Comparison of ENCODE assay signal across 21 mouse cellular contexts in the genomic region with DNA sequence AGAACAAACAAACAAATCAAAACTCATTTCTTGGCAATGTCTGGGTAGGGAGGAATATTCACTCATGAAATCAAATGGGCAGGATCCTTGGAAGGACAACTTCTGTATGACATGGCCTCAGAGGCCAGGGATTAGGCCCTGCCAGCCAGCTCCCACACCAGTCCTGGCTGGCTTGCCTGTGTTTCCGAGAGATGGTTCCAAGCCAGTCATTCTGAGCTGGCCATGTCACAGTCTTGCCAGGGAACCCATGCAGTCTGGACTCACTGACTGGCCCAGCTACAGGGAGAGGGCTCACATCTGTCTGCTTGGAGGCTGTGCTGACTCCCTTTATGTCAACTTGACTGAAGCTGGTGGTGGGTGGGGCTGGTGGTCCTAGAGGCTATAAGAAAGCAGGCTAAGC. TPM values are rescaled to one million over a fixed set of nuclear protein-coding genes. Genes with fewer than 3 reads are reported as not detected.
A peak's percentile ranks its signal among the peaks of the same experiment; 100 is the strongest.
DNase-seq lines count a peak whose midpoint lies in the region; TF ChIP-seq lines count a peak whose summit lies in the region.
"Had no signal": no experiment of that assay in that cellular context is flagged by ENCODE, and none has a peak within 500 bp of the region (broad histone marks: within the 10 kb centered on the region; RNA-seq: fewer than 3 reads in every experiment).

No protein-coding gene starts in this region.

- TF ChIP-seq POLR2A in heart, adult 2 months (IDR thresholded peaks at IDR 0.05; ENCODE audit: insufficient read depth, low read depth, low read length): no peak

- H3K27me3 ChIP-seq in heart, adult 2 months (ENCODE audit: control insufficient read depth, insufficient read depth, low read length): no peaks in the 10 kb centered on the region
- H3K27me3 ChIP-seq: limb, embryonic 15.5 days; stomach, embryonic 15.5 days had no signal

- 0 out of 2 replicates have a peak, but pooled peaks have one; percentile 33 for TF ChIP-seq EP300 in heart, adult 2 months (IDR thresholded peaks at IDR 0.05; ENCODE audit: insufficient read depth, low read depth, low read length)

- 42% methylated on average over 1 of the region's 1 CpGs for WGBS in heart, adult 2 months

- H3K27ac ChIP-seq in heart, adult 2 months: no peak overlapping the region; the same call in 1 of the 2 replicates
- H3K27ac ChIP-seq: layer of hippocampus, adult 2 months; limb, embryonic 15.5 days; stomach, embryonic 15.5 days had no signal

- H3K4me1 ChIP-seq in heart, adult 2 months (ENCODE audit: control insufficient read depth, insufficient read depth, low read length): peaks cover 10% of the 10 kb centered on the region

- H3K79me2 ChIP-seq in heart, adult 2 months (replicated peaks; ENCODE audit: control insufficient read depth, insufficient read depth, low read length): no peaks in the 10 kb centered on the region

- no peaks in the 10 kb centered on the region for H3K36me3 ChIP-seq in heart, adult 2 months (ENCODE audit: control insufficient read depth, insufficient read depth, low read length)
- H3K36me3 ChIP-seq: forebrain, embryonic 10.5 days; G1E; limb, embryonic 15.5 days; stomach, embryonic 15.5 days had no signal

- intact Hi-C loops in heart, adult 2 months (cut with DNase I): no loop called here
- intact Hi-C loops in heart, postnatal 10 days (cut with DNase I): no loop called here

- no peak overlapping the region for H3K4me3 ChIP-seq in heart, adult 2 months
- H3K4me3 ChIP-seq: forebrain, embryonic 10.5 days; layer of hippocampus, adult 2 months; limb, embryonic 15.5 days; stomach, embryonic 15.5 days had no signal

- TF ChIP-seq CTCF in heart, adult 2 months (IDR thresholded peaks at IDR 0.05): no peak

- no peak overlapping the region for H3K9ac ChIP-seq in heart, adult 2 months (ENCODE audit: low read depth, low read length)
- H3K9ac ChIP-seq: limb, embryonic 15.5 days; stomach, embryonic 15.5 days had no signal

- DNase-seq in adrenal gland, postnatal 10 days: peak; percentile 57
- no peak for DNase-seq in adrenal gland, adult 18-20 months (ENCODE audit: low spot score in 2 of 2)
- peak; percentile 50 to 78 for DNase-seq in heart, adult 2 months
- no peak for DNase-seq in heart, postnatal 4 days
- peak; percentile 66 for DNase-seq in adipocyte (ENCODE audit: low spot score)
- peak; percentile 33 to 35 for DNase-seq in heart, postnatal 10 days
- DNase-seq in left cerebral cortex, adult 18-20 months (ENCODE audit: low spot score in 2 of 2): no peak
- no peak for DNase-seq in urinary bladder, adult 2 months (ENCODE audit: low spot score)
- DNase-seq: cerebellum, adult 11-12 months; cerebellum, postnatal 36 days; kidney, adult 18-20 months; kidney, postnatal 14 days; layer of hippocampus, postnatal 36 days; right cerebral cortex, postnatal 25 days; thymus, adult 18-20 months had no signal

RNA-seq across cellular contexts. Expression of gene Cmtm7, which starts 20.5 kb away (rescaled TPM):
- total RNA-seq in adrenal gland, postnatal 10 days (2021): 10 to 100 TPM; 32.4 to 32.9 TPM
- 10 to 100 TPM; 18.3 to 34.4 TPM for total RNA-seq in adrenal gland, adult 18-20 months (2021)
- 10 to 100 TPM; 11.5 to 12.6 TPM for total RNA-seq in heart, adult 2 months (2021)
- polyA plus RNA-seq in heart, adult 2 months (2012; rRNA removed): 46.6 and 60.2 TPM in 2 replicates
- total RNA-seq in heart, postnatal 4 days (2021): 10 to 100 TPM; 44.0 to 47.2 TPM
- 10 to 100 TPM; 25.7 to 26.9 TPM for total RNA-seq in heart, postnatal 10 days (2021)
- 1 to 10 TPM; 3.6 to 5.0 TPM for total RNA-seq in left cerebral cortex, adult 18-20 months (2021)
- 51.0 and 56.9 TPM in 2 replicates for polyA plus RNA-seq in urinary bladder, adult 2 months (2012; rRNA removed)

RNA-seq across cellular contexts. Expression of gene Cmtm8, which starts 41.8 kb away (rescaled TPM):
- 10 to 100 TPM; 12.6 to 17.3 TPM for total RNA-seq in adrenal gland, postnatal 10 days (2021)
- 1 to 10 TPM; 5.8 to 7.3 TPM for total RNA-seq in adrenal gland, adult 18-20 months (2021)
- total RNA-seq in heart, adult 2 months (2021): 10 to 100 TPM; 11.5 to 11.9 TPM
- 28.7 and 39.4 TPM in 2 replicates for polyA plus RNA-seq in heart, adult 2 months (2012; rRNA removed)
- total RNA-seq in heart, postnatal 4 days (2021): 1 to 10 TPM; 8.7 to 9.8 TPM
- total RNA-seq in heart, postnatal 10 days (2021): 10 to 100 TPM; 13.1 to 13.6 TPM
- total RNA-seq in left cerebral cortex, adult 18-20 months (2021): 1 to 10 TPM; 1.5 to 1.9 TPM
- polyA plus RNA-seq in urinary bladder, adult 2 months (2012; rRNA removed): 2.1 and 2.4 TPM in 2 replicates
- polyA plus RNA-seq: activated CD4-positive, CD25-positive, alpha-beta regulatory T cell, adult 4 months; G1E had no signal

Comparison
In these comparisons a context has a peak if more than half of its experiments do, and no peak if none do; other contexts are left out.
1. DNase-seq: peak in adrenal gland, postnatal 10 days (single experiment), heart, adult 2 months (2 of 2), adipocyte (single experiment) and heart, postnatal 10 days (2 of 2); none in adrenal gland, adult 18-20 months (0 of 2), heart, postnatal 4 days (single experiment), left cerebral cortex, adult 18-20 months (0 of 2) and urinary bladder, adult 2 months (single experiment).